Mouse (Mus musculus) liver, embryonic 14.5 days (tissue): ENCODE data around the gene Pabpn1.

Experiments
- CTCF ChIP-seq: IDR thresholded peaks from 2 replicates; pipeline ENCODE4 v1.5.1; 2016; ENCODE audit warnings: antibody characterized with exemption, low read depth, control low read depth
- EP300 ChIP-seq: IDR thresholded peaks from 2 replicates; pipeline ENCODE4 v1.6.1; 2016; ENCODE audit warnings: antibody characterized with exemption, low read depth

DNA sequence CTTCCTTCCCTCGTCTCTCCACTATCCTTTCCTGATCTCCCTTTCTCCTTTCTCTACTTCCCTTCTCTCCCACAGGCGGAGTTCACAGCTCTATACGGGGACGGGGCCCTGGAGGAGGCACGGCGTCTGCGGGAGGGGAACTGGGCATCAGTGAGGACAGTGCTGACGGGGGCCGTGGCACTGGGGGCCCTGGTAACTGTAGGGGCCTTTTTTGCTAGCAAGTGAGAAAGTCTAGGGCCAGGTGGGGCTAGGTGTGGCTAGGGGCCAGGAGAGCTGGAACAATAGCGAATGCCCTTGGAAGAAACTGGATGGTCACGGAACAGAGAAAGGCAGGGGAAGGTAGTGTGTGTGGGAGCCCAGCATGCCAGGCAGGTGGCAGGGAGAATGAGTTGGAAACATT, 7.0 kb upstream of the Pabpn1 start:
- TF ChIP-seq EP300 (no peak), CTCF (no peak)
